Mouse (Mus musculus): ENCODE results near the gene Parp1.

- TF ChIP-seq GATA1 (IDR thresholded peaks at IDR 0.05; ENCODE audit: low read length) (no peak), TAL1 (IDR thresholded peaks at IDR 0.05; ENCODE audit: low read length) (no peak)
These were observed 20.7 kb upstream of the Parp1 start for GRCm38 (mm10) chr1:180547751-180548669.

Data from erythroblast, embryonic 14.5 days (primary cell).